Mouse (Mus musculus): ENCODE data around the gene 2610318N02Rik.
A peak's percentile ranks its signal among the peaks of the same experiment; 100 is the strongest.
"Not testable (repeated sequence)": the region's sequence is repeated elsewhere in the genome, so short reads cannot be mapped to it uniquely, and the experiment has no call there.

The 2610318N02Rik gene

DNA sequence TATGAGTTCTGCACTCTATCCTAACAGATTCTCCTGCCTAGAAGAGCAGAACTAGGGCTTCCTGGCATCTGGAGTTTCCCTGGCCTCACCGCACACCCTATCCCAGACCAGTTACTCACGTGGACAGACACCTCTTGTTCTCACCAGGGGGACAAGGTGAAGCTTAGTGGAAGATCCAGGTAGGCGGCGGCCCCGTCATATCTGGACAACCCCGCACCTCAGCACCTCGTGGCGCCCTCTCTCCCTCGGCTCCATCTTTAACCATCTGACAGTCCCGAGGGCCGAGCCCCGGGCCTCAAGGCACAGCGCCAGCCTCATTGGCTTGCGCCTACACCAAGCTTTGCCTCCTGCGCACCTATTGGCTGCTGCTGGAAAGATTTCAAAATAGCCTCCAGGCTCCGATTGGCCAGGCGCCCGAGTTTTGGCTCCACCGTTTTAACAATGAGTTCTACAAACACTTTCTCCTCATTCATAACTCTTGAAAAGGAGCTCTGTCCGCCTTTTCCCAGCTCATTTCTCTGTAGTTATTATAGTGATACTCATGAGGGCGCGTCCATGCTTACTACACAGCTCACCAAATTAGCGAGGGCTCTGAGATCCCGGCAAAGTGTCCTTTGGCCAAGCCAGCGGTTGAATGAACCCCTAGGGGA, at the start of gene 2610318N02Rik:
Gene 2610318N02Rik (minus strand): TSS at position 297 of the 650 bp plus-strand sequence.
- DNase-seq, result peak; percentile 85

DNA sequence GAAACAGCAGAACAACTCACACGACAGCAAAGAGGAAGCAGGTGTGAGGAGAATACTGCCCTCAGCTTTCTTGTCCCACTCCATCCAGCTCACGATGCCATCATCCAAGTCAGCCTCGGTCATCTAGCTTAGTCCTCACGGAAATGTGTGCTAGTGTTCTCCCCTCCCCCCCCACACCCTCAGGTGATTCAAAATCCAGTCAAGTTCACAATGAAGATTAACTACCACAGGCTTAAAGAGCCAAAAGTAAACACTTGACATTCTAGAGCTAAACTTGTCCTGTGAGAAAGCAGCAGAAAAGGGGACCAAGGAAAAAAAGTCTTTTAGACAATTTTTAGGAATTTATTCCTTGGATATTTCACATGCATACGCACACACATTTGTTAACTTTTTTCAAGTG, 43.1 kb upstream of the 2610318N02Rik start:
- no peak for DNase-seq

DNA sequence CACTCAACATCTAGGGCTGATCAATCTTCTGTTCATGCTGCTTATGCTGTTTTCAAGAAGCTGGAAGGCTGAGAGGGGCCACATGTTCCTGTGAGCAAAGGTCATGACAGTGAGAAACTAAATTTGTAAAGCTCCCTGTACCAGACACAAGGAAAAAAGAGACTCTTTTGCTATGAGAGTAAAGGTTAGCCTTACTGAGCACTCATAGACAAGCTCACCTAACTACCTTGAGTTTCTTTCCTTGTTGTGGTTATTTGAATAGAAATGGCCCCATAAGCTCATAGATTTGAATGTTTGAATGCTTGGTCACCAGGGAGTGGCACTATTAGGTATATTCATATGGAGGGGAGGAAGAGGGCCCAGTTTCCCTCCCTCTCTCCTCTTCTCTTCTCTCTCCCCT, 42.2 kb upstream of the 2610318N02Rik start:
- DNase-seq, result no peak

DNA sequence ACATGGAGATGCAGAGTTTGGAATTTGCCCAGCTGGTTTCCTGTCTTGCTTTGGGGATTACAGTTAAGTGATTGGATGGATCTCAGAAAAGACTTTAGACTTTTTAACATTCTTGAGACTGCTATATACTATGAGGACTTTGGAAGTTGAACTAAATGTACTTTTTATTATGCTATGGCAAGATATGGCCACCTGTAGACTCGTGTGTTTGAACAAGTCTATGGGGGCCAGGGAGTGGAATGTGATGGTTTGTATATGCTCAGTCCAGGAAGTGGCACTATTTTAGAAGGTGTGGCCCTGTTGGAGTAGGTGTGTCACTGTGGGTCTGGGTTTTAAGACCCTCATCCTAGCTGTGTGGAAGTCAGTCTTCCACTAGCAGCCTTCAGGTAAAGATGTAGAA, 40.5 kb upstream of the 2610318N02Rik start:
- not testable (repeated sequence) for DNase-seq

DNA sequence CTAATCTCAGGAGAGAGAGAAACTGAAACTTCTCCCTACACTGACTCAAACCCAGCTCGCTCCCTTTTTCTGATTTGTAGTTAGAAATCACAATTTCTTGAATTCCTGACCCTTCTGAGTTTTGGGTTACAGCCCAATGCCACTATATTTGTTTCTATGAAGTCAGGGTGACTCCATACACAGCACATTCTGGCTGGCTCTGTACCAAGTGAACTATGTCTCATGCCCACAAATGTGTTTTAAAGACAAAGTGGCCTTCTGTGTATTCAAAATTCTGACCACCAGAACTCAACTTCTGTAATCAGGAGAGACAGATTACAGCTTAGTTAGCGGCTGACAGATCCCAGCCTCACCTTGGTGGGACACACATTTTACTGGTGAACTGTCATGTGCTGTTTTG, 29.4 kb upstream of the 2610318N02Rik start:
- no peak for DNase-seq

DNA sequence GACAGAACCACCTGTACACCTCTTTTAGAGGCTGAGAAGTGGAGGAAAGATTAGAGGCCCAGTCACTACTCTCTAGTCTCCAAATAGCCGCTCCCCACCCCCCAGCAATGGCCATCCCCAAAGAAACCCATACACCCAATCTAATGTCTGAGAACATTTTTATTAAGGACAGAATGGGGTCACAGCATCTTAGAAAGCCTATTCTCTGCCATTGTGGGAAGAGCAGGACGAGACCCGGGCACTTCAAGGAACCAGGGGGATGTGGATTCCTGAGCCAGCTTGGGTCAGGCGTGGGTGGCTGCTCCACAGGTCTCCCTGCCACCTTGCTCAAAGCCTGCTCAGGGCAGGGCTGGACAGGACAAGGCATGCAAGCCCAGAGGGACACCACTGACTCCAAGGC, 26.9 kb upstream of the 2610318N02Rik start:
- no peak for DNase-seq

DNA sequence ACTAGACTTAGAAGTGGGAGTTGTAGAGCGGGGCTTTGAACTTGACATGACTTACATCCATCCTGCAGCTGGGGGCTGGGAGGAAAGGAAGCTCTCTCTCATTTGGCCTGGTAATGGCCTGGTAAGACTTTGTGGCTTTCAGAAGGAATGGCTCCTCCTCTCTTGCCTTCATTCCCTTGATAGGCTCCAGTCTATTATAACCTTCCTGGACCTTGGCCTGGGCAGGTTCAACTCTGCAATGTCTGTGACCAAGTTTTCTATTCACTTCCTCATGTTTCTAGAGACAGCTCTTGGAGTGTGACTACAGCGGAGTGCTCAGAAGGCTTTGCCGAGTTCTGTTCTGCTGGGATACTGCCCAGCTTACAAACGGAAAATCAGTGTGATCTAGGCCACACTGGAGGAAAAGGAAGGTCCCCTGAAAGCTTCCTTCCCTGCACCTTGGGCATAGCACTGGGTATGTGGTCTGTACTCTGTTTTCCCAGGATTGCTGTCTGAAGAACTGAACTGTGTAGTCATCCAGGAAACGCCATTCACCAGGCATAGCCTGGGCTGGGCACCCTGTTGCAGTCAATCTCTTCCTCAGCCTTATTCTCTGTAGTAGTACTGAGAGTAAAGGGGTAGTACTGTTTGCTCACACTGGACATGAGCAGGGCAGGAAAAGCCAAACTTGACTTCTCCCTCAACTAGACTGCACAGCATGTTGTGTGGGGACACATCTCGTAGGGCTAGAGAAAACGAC, 25.7 kb upstream of the 2610318N02Rik start:
- no peak for DNase-seq

DNA sequence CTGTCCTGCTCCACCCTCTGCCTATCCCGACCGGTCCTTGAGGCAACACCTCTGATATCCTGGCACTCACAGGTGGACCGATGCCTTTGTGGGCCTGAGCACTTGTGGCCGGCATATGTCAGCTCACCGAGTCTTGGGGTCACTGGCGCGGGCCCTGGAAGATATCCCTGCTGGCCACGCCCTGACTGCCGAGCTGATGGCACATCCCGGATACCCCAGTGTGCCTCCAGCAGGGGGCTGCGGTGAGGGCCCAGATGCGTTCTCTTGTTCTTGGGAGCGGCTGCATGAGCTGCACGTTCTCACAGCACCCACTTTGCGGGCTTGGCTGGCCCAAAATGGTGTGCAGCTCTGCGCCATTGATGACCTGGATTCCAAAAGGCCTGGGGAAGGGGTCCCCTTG, 23.1 kb upstream of the 2610318N02Rik start:
- DNase-seq, result peak; percentile 58

DNA sequence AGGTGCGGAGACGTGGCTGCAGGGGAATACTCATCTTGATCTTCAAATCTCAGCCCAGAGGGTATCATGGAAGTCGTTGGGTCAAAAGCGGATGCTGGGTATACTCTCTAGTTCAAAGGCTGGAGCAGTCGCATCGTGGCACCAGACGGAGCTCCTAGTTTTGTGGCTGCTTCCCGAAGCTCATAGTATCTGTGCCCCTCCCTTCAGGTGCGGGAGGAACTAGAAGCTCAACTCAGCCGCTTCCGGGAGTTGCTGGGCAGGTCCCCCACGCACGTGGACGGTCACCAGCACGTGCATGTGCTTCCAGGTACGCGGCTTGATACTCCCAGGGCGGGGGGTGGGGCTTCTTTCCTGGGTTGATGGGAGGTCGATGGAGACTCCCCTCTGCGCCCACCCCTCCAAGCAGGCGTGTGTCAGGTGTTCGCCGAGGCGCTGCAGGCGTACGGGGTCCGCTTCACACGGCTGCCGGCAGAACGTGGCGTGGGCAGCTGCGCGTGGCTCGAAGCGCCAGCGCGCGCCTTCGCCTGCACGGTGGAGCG, 22.5 kb upstream of the 2610318N02Rik start:
- peak; percentile 22 for DNase-seq

DNA sequence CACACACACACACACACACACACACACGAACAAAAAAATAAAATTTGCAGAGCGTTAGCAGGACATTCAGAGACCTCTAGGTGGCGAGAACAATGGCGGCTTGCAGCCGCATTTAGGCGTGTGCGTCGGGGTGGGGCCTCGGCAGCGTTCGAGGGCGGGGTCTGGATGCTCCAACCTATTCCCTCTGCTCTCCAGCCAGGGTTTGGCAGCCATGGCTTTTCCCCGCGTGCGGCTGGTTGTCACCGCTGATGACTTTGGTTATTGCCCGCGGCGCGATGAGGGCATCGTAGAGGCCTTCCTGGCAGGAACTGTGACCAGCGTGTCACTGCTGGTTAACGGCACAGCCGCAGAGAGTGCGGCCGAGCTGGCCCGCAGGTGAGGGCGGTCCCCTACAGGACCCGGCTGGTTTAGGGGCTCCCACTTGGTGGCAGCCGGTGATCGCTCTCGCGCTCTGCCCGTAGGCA, 21.8 kb upstream of the 2610318N02Rik start, which contains the start of gene Ccdc116:
Gene Ccdc116 (minus strand): TSS at position 458 of the 464 bp plus-strand sequence.
- peak; percentile 74 for DNase-seq

DNA sequence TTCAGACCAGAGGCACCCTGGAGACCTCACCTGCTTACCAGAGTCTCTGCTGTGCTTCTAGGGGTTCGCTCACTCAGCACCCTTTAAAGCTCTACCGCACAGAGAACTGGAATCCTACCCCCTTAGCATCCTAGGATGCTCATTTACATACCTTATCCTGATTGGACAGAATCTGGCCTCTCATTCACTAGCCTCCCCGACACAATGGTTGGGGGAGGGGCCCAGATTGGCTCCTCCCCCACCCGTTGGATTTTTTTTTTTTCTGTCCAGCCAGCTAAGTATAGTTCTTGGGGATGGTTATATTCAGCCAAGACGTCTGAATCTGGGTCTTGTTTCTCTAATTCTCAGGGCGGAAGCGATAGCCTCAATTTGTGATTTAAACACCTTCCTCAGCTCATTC, 19.4 kb upstream of the 2610318N02Rik start, which contains the start of gene Ydjc:
Gene Ydjc (plus strand): TSS at position 283 of the 400 bp plus-strand sequence.
- DNase-seq, result no peak

DNA sequence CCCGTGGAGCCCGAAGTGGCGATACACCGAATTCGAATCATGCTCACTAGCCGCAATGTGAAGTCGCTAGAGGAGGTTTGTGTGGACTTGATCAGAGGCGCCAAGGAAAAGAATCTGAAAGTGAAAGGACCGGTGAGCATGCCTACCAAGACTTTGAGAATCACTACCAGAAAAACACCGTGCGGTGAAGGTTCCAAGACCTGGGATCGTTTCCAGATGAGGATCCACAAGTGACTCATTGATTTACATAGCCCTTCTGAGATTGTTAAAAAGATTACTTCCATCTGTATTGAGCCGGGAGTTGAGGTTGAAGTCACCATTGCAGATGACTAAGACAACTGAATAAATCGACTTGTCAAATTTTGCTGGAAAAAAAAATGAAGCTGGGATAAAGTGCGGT, 12.4 kb upstream of the 2610318N02Rik start:
- no peak for DNase-seq

DNA sequence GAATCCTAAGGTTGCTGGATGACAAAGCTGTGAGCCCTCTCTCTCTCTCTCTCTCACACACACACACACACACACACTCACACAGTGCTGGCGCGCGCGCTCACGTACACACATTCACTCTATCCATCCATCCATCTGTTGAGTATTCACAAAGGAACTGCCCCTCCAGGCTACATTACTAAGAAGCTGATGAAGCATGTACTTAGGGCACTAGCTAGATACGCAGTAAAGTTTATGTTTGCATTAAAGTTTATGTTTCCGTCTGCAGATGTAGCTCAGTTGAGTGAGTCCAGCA, 7.9 kb upstream of the 2610318N02Rik start:
- no peak for DNase-seq

DNA sequence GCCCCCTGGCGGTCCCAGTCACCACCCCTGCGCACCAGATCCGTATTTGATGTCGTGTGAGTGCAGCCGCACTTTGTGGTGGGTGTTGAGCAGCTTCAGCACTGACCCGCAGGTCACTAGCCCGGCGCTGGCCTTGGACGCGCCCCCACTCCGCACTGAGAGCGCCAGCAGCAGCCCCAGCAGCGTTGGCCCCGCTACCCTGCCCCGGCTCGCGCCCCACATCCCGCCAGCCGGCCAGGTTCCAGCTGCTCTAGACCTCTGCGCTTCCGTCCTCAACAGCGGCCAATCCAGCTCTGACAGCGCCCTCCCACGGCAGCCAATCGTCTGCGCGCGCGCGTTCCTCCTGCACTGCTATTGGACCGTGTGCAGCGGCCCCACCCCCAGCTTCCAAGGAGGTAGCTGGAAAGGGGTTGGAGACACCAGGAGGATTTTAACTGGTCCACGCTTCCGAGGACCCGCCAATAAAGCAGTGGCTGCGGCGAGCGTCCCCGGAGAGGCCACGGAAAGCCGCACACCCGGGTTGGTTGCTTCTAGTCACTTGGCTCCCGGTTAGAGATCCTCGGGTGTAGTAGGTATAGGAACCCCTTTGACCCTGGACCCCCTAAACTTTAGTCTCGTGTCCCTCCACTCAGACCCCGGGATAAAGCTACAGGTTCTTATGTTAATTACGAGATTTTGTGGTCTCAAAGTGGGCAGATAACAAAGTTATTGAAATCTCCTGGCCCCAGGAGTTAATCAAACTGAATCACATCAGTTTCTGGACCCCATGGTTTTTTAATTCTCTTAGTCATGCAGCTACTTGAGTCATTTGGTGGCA, 7.3 kb upstream of the 2610318N02Rik start, which contains the start of gene Sdf2l1:
Gene Sdf2l1 (minus strand): TSS at position 295 of the 817 bp plus-strand sequence.
- peak; percentile 97 for DNase-seq

DNA sequence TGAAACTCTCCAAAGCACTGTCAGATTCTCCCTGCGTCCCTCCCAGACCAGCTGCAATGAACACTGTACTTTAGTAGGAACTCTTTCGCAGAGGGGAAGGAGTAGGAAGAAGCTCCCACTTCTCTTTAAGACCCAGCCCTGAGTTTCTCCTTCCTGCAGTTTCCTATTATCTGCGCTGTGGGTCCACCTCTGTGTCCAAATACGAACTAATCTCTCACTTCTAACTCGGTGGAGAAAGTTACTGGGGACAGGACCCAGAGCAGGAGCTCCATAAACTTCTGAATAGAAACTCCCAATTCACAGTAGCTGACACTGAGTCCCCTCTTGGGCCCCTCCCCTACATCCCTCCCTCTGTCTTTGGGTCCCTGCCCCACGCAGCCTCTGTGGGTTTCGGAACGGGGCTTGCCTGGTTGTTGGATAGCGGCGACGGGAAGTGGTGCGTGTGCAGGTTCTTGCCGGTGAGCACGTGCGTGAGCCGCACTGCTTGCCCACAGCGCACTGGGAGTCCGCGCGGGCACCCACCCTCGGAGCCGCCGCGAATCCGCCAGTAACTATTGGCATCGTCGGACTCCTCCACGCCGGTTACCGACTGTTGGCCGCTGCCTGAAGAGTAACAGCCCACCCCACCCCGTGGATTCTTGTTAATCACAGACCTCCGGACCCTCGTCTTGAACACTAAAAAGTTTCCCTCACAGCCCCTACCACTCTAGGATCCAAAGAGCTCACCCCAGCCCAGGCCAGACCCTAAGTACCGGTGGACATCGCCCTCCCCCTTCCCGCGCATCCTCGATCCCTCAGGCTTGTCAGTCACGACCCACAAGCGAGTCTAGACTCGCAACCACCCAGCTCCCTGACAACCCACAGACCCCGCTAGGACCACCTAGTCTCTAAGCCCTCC, 6.5 kb upstream of the 2610318N02Rik start:
- peak; percentile 35 for DNase-seq

DNA sequence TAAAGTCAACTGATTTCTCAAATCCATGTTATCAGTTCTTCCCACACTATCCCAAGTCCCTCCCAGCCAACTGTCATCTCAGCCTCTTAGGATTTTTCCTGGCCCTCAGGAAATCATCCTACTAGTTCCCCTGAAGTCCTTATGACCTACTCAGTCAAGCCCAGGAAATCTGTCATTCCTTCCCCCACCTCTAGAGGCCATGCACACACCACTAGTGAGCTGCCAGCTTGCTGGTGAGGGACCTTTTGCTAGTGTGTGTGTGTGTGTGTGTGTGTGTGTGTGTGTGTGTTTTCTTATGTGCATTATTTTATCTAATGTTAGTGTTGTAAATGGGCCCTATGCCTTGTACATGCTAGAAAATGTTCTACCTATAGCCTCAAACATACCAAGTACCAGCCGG, 2.3 kb upstream of the 2610318N02Rik start:
- DNase-seq, result peak; percentile 65

DNA sequence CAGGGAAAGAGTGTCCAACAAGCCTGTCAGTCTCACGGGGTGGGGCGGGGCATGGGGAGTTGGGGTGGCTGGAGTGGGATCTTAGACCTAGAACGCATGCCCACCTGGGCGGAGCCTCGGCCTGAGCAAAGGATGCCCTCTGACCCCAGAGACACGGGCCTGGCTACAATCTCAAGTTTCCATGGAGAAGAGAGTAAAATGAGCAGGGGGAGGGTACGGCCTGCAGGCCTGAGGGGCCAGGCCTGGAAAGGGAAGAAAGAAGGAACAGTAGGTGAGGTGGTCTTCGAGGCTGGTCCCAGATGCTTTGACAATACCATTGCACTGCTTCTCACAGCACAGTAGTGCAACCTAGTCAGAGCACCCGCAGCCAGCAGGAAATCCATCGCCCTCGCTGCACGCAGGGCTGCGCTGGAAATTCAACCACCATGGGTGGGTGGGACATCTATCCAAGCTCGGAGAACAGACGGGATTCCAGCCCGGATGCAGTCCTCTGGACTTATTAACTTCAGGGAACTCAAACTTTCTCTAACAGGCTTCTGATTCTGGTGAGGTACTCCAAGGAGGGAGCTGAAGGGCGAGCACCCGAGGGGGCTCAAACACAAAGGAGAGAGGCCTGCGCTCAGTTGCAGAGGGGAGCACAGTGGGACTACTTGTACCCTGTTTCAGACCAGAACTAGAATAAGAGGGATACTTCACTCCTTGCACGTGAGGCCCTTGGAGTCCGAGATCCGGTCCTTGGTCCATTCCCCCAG, 672 bp downstream of the 2610318N02Rik start:
- peak; percentile 46 for DNase-seq

DNA sequence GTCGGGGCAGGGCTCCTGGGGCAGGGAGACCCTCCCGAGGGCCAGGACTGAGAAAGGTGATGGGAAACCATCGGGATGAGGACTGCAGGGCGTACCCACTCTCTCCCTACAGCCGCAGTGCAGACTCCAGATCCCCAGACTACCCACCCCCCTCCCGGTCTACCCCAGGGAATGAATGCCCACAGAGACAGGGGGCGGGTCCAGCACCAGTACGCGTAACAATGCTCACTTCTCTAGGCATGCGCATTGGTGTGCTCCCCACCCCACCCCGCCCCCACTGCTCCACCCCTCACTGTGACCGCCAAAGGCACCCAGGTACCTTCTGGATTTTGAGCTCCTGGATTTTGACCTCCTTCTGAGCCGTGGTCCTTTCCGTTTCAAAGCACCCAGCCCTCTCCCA, 3.4 kb downstream of the 2610318N02Rik start:
- no peak for DNase-seq

DNA sequence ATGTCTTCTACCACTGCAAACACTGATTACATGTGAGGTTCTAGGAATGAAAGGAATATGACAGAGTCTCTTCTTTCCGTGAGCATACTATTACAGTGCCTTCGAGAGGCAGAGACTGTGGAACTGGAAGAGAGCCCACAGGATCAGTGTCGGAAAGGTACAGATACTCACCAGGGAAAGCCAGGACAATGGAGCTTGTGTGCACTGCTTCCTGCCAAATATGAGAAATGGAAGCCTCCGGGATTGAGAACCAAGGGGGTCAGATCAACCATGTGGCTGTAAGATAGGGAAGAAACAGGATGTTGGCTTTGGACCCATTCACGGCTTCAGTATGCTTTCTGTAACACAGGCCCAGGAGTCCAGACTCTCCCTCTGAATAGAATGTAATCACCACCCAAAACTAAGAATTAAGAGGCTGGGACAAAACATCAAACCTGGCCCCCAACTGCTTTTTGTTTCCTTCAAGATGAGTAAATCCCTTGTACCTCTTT, 7.6 kb downstream of the 2610318N02Rik start:
- DNase-seq, result no peak

DNA sequence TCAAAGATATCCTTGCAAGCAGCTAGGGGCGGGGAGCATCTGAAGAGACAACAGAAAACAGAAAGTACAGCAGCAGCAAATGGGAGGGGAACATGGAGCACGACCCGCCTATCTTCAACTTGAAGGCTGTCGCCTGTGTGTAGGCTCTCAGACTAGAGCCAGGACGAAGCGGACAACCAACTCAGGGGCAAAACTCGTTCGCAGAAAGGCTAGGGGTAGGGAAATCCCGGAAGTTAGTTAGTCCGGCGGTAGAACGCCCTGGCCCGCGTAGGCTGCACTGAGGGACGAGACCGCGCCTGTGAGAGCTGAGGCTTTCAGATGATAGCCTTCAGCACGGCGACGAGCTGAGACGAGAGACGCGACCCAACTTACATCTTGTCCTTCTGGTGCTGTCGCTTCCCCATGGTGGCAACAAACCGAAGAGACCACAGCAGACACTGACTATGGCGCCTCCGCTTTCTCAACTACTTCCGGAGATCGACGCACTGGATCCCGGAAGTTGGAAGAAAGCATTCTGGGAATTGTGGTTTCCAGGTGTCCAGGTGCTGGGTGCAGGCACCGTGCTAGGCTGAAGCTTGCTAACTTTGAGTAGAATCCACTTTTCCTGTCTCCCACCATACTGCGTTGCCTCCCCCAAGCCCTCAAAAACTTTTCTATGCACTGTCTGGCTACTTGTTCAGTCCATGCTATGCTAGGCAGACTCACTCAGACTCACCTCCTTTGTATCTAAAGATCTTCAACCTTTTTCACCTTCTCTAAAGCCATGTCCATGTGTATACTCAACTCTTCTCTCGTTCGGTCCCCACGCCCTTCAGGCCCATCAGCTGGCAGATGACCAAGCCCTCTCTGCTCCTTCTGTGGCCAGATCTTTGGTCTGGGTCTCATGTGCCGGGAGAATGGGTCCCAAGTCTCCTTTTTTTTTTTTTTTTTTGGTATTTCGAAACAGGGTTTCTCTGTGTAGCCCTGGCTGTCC, 13.9 kb downstream of the 2610318N02Rik start, which contains the start of gene Ppil2:
Gene Ppil2 (minus strand): TSS at position 487 of the 973 bp plus-strand sequence.
- peak; percentile 74 for DNase-seq

Measured in thymus, postnatal 25 days (tissue).